Mouse (Mus musculus): ENCODE data around the gene Dlec1.

Dlec1 gene

DNA sequence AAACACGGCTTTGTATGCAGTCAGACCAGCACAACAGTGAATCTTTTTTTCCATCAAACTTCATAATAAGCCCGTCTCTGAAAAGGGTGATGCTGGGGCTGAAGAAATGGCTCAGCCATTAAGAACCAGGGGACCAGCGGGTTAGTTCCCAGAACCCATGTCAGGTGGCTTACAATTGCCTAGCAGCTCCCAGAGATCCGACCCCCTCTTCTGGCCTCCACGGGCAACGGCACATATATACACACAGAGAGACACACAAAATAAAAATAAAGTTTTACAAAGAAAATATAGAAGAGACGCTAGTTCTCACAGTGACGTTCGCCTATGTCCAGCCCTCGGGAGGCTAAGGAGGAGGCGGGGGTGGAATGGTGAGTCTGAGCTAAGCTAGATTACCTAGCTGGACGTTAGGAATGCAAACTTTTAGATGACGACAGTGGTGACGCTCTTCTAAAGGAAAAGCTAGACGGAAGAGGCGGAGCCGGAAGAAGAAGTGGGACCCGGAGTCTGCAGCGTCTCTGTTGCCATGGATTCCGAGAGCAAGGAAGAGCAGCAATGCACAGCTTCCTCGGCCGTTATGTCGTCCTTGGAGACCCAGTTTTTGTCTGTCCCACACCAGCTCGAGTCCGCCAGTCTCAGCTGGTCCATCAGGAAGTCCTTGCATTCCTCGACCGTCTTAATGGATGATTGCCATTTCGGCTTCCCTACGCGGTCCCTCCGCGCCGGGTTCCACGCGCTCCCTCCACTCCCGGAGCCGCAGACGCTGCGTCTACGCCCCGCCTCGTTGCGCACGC lies at the start of gene Dlec1:
TSS of gene Dlec1 (plus strand) at position 487 of the 791 bp plus-strand sequence.
- TF ChIP-seq GATA4 (IDR thresholded peaks at IDR 0.05; ENCODE audit: insufficient replicate concordance, low read length): no peak

DNA sequence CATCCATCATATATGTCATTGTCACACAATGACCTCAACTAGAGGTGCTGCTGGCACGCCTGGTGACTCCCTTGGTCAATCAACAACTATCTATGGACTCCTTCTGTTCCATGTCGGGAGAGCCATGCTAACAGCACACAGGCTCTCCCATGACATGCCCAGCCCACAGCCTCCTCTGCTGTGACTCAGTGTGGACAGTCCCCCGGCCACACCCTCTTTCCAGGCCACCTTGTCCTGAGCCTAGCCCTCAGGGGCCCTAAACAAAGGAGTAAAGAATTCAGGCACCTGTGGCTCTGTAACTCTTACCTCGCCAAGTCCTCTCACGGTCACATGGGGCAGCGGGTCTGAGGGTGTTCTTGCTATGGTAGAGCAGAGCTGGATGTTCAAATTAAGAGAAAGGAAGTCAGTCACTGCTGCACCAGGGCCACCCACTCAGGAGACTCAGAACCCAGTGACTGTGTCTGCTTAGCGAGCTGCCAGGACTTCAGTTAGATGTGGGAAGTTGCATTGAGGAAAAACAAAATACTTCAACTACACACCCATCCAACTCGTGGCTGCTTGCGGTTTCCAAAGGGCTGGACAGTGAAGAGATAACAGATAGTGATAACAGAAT lies 48.2 kb upstream of the Dlec1 start:
- no peak for TF ChIP-seq GATA4 (IDR thresholded peaks at IDR 0.05; ENCODE audit: insufficient replicate concordance, low read length)

DNA sequence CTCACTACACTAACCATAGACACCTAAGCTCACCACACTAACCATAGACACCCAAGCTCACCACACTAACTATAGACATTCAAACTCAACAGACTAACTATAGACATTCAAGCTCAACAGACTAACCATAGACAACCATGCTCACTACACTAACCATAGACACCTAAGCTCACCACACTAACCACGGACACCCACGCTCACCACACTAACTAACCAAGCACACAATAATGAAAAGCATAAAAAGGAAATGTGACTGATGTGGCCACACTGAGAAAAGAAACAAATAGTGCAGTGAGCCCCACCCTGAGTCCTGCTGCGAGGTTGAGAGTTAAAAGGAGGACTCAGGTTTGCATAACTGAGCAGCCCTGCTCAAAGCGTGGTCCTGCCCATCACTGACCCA lies 46.9 kb upstream of the Dlec1 start:
- no peak for TF ChIP-seq GATA4 (IDR thresholded peaks at IDR 0.05; ENCODE audit: insufficient replicate concordance, low read length)

DNA sequence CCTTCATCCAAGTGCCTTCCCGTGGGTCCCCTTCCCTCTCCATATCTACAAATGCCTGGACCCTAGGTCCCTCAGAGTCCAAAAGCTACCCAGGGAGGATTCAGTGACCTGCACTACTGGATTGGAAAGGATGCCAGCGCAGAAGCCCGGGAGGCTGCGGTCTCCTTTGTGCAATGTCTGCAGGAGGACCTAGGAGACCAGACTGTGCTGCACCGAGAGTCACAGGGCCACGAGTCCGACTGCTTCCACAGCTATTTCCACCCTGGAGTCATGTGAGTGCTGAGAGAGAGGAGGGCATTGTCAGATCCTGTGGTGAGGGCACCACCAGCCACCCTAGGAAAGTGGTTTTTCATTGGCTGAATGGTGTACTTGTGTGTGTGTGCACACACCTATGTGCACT lies 44.0 kb upstream of the Dlec1 start:
- no peak for TF ChIP-seq GATA4 (IDR thresholded peaks at IDR 0.05; ENCODE audit: insufficient replicate concordance, low read length)

DNA sequence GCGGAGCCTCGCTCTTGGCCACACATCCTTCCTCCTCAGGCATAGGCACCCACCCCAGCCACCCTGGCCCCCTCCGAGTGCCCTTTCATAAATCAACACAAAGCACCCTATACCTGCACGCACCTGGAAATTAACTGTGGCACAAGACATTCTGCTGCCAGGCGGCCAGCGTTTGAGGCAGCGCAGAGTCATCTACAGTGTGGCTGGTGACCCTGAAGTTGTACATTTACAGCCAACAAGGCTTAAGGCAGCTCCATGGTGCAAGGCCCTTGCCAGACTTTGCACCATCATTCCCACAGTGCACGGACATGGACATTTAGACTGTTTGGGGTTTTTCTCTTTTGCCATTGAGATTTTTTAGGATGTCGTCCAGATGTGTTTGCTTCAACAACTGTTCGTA lies 41.6 kb upstream of the Dlec1 start:
- TF ChIP-seq GATA4 (IDR thresholded peaks at IDR 0.05; ENCODE audit: insufficient replicate concordance, low read length): no peak

DNA sequence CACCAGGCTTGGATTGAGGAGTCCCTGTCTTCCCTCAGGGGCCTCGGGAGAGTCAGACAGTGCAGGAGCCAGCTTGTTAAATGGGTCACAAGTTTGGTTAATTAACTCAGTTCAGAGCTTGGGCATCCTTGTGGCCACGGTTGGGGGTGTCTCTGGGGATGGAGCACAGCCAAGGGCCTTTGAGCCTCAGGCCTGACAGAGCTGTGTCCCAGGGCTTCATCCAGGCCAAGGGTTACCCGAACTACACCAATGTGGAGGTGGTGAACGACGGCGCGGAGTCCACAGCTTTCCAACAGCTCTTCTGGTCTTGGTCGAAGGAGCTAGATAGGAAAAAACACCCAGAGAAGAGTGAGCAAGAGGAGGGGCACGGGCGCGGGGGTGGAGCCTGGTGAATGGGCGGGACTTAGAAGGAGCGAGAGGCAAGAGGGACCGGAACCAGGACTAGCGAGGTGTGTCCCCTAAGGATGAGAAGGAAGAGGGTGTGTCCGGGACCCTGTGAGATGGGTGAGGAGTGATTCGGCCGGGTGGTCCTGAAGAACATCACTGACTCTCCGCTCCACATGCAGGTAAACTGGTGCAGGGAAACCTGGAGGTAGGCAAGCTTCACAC lies 39.1 kb upstream of the Dlec1 start:
- no peak for TF ChIP-seq GATA4 (IDR thresholded peaks at IDR 0.05; ENCODE audit: insufficient replicate concordance, low read length)

DNA sequence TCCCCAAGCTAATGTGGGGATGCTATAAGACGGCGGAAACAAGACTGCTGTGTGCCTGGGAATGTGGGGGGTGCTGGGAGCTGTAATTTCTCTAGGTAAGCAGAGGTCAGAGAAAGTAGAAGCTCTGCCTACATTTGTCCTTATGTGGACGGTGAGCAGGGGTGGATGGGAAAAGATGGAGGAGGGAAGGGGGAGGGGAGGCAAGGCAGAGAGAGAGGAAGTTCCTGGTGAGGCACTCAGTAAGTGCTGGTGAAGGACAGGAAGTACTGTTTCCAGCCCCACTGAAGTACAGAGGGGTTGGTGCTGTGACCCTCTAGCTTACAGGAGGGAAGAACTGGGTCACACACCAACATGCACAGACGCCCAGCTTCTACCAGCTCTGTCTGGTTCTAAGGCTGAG lies 38.0 kb upstream of the Dlec1 start:
- TF ChIP-seq GATA4 (IDR thresholded peaks at IDR 0.05; ENCODE audit: insufficient replicate concordance, low read length): no peak

DNA sequence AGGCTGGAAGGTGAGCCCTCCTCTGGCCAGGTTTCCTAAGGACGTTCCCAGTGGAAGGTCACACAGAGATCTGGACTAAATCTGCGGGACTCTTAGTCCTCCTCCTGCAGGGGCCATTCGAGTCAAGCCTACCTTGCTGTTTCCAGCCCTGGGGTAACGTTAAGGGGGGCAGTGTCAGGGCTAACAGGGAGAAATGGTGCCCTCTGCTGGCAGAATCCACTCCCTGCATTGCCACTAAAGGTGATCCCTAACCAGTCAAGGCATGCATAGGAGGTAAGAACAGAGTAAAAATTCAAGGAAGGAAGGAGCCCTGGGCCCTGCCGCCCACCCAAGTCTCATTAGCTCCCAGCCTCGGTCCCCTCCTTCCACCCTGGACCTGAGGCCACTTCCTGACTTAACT lies 34.7 kb upstream of the Dlec1 start:
- no peak for TF ChIP-seq GATA4 (IDR thresholded peaks at IDR 0.05; ENCODE audit: insufficient replicate concordance, low read length)

DNA sequence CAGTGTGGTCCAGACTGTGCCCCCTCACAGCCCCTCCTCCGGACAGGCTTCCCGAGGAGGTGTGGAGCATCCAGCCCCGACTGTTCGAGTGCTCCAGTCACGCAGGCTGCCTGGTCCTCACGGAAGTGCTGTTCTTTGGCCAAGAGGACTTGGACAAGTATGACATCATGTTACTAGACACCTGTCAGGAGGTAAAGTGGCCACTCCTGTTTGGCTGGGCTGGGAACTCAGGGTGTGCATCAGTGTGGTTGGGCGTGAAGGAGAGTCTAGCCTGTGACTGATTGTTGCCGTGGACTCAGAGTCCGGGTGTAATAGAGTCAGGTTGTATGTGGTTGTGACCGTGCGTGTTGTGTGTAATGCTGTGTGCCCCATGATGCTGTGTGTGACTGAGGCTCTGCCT lies 34.0 kb upstream of the Dlec1 start:
- no peak for TF ChIP-seq GATA4 (IDR thresholded peaks at IDR 0.05; ENCODE audit: insufficient replicate concordance, low read length)

DNA sequence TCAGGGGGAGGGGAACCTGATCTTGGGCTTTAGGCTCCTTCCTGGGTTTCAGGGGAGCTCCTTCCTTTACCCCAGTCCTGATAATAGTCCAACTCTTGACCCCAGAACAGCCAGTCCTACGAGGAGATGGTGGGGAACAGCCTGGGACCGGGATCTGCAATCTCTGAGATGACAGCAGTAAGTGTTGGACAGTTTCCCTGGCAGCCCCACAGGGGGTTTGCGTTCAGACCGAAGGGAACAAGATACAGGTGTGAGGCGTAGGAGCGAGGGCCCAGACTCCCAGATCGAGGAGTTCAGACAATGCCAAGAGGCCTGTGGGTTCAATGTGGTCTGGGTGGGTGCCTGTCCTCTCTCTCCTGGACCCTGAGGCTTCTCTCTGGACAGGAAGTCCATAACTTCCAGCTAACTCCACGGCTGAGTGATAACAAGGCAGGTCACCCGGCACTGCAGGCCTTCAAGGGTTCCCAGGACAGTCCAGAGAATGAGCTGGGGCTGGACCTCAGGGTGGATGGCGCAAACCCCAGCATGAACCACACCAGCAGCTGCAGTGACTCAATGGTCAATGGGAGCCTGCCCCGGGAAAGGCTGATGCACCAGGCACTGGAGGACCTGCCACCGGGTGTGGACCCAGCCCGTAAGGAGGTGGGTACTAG lies 32.0 kb upstream of the Dlec1 start:
- TF ChIP-seq GATA4 (IDR thresholded peaks at IDR 0.05; ENCODE audit: insufficient replicate concordance, low read length): no peak

DNA sequence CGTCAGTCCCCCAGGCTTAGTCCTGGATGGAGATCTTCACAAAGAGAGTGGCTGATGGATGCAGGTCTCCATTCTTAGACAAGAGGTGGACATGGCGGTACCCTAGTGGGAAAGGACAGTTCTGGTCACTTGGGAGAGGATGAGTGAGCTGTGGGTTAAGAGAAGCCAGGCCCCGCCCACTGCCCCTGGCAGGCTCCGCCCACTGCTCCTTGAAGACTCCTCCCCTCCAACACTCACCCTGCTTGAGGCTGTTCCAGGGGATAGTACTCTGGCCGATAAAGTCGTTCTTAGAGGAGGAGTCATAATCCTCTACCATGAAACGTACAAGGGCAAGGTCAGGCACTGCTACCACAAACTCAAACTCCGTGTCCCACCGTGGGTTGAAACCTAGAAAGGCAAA lies 30.5 kb upstream of the Dlec1 start:
- TF ChIP-seq GATA4 (IDR thresholded peaks at IDR 0.05; ENCODE audit: insufficient replicate concordance, low read length): no peak

DNA sequence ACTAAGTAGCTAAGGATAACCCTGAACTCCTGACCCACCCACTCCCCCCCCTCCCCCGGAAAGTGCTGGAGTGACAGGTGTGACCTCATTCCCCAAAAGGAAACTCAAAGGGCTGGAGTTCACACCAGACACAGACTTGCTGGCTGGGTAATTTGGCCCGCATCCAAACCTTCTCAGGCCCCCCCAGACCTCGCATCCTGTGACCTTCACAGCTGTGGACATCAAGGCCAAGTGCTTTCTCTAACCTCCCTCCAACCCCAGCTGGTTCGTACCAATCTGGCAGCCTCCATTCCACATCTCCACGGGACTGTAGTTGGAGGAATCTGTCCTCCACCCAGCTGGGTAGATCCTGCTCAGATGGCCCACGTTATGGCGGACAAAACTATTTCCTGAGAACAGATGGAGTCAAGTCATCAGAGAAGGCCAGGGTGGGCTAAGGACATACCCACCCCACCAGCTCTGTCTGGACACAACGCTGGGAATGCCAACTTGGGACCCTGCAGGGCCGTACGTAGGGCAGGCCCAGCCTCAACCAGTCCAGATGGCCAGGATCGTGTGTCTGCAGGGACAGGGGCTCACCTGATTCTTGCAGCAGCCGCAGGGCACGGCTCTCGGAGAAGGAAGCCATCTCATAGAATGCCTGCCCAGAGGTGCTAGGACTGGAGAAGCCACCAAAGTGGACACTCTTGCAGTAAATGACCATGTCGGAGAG lies 28.9 kb upstream of the Dlec1 start:
- TF ChIP-seq GATA4 (IDR thresholded peaks at IDR 0.05; ENCODE audit: insufficient replicate concordance, low read length): no peak

DNA sequence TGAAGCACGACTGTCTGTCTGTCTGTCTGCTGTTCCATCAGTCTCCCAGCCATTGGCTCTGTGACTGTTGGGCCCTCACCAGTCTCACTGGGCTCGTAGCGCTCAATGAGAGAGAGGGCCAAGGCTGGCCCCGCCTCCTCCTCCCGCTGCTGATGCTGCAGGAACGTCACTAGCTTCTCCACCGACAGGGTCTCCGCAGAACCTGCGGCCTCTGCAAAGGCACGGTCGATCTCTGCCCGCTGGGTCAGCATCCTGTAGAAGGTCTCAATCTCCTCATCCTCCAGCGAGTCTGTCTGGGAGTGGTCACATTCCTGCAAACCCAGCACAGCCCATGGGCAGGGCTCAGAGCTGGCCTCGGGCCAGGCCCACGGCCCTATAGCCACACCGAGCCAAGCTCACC lies 26.6 kb upstream of the Dlec1 start:
- no peak for TF ChIP-seq GATA4 (IDR thresholded peaks at IDR 0.05; ENCODE audit: insufficient replicate concordance, low read length)

DNA sequence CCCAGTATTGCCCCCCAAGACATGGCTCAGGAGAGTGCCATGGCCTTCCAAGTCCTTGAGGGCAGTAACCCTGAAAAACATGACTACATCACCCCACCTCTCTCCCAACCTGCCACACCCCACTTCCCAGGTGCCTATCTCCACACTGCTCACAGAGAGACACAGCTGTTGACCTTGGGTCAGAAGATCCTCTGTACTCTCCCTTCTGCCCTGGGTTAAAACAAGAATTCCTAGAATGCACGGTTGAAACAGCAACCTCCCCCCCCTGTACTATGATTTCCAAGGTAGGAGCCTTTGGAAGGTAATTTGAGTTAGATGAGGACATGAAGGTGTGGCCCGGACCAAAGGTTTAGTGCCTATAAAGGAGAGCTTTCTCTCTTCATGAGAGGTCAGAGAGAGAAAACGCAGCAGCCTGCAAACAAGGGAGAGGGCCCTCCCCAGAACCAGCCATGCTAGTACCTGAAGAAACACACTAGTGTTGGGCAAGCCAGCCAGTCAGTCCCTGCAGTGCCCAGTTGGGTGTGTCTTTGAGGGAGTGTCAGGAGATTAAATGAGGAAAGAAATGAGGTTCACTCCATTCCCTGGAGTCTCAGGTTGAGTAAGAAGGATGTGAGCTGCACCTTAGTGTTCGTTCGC lies 22.1 kb upstream of the Dlec1 start:
- TF ChIP-seq GATA4 (IDR thresholded peaks at IDR 0.05; ENCODE audit: insufficient replicate concordance, low read length): no peak

DNA sequence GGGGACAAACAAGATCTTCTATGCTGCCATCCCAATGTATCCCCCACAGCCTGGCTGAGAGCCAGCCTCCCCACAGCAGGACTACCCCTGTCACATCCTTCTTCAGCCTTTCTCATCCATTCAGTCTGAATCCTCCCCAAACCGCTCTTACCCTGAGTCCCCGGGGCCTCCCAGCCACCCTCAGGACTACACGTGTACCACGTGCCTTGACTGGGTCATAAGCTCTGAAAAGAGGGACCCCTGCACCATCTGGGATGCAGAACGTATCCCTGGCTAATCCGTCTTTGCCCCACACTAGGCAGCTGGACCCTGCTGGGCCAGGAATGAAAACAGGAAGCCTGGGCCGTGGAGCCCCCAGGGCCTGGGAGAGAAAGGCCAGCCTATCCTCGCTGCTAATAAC lies 20.2 kb upstream of the Dlec1 start:
- TF ChIP-seq GATA4 (IDR thresholded peaks at IDR 0.05; ENCODE audit: insufficient replicate concordance, low read length): no peak
